Mouse (Mus musculus) liver, embryonic 14.5 days (tissue): ENCODE results near the gene Tspan7. TPM values are rescaled to one million over a fixed set of nuclear protein-coding genes. Genes with fewer than 3 reads are reported as not detected.

Experiments used
- ATAC-seq: fragments of 200-750 bp; cut with Nextera tagmentation; 2 replicates; pipeline ENCODE4 v1.8.0; 2017; ENCODE audit warnings: moderate number of reproducible peaks, mild to moderate bottlenecking, moderate library complexity; ENCODE audit not compliant: insufficient read depth
- DNase-seq, 3 experiments: peaks; one replicate each; pipeline ENCODE4 v3.0.0-alpha.2; 2012 to 2013; ENCODE audit warnings: low read depth in 3 of 3, low spot score in 3 of 3
- H3K27ac ChIP-seq: fragments of 300-500 bp; sonication (generic); 2 replicates; pipeline ENCODE4 v1.5.1; 2014; ENCODE audit warnings: moderate library complexity, mild to moderate bottlenecking, control low read depth, inconsistent platforms
- H3K27me3 ChIP-seq: fragments of 300-500 bp; sonication (generic); 2 replicates; pipeline ENCODE4 v1.6.1; 2014; ENCODE audit warnings: mild to moderate bottlenecking, low read length, moderate library complexity; ENCODE audit not compliant: control insufficient read depth, insufficient read depth
- H3K36me3 ChIP-seq: fragments of 300-500 bp; sonication (generic); replicated peaks from 2 replicates; pipeline ENCODE4 v1.6.1; 2014; ENCODE audit warnings: low read depth; ENCODE audit not compliant: control insufficient read depth, insufficient read depth
- H3K4me1 ChIP-seq, 2 experiments: fragments of 200-500 bp in 1 of 2; fragments of 300-500 bp in 1 of 2; sonication (generic) in 1 of 2; replicated peaks; 2 replicates each; pipeline ENCODE4 v1.6.1; 2012 to 2014; ENCODE audit warnings: antibody characterized with exemption in 1 of 2, inconsistent platforms in 1 of 2, low read length in 1 of 2; ENCODE audit not compliant: control insufficient read depth in 2 of 2, insufficient read depth in 2 of 2
- H3K4me2 ChIP-seq: fragments of 300-500 bp; sonication (generic); 2 replicates; pipeline ENCODE4 v1.6.1; 2014; ENCODE audit warnings: low read depth, mild to moderate bottlenecking, control low read depth, moderate library complexity
- H3K4me3 ChIP-seq, 2 experiments: fragments of 200-500 bp in 1 of 2; fragments of 300-500 bp in 1 of 2; sonication (generic) in 1 of 2; 2 replicates each; pipeline ENCODE4 v1.5.1; 2012 to 2014; ENCODE audit warnings: low read depth in 2 of 2, low read length in 2 of 2, mild to moderate bottlenecking in 2 of 2, control low read depth in 1 of 2, inconsistent platforms in 1 of 2, moderate library complexity in 1 of 2; ENCODE audit not compliant: insufficient read depth in 1 of 2
- H3K9ac ChIP-seq: fragments of 300-500 bp; sonication (generic); replicated peaks from 2 replicates; pipeline ENCODE4 v1.6.1; 2014; ENCODE audit warnings: mild to moderate bottlenecking, control low read depth, moderate library complexity
- H3K9me3 ChIP-seq: fragments of 300-500 bp; sonication (generic); 2 replicates; pipeline ENCODE4 v1.6.1; 2016; ENCODE audit warnings: low read length, mixed read lengths; ENCODE audit not compliant: control insufficient read depth
- CTCF ChIP-seq: IDR thresholded peaks from 2 replicates; pipeline ENCODE4 v1.5.1; 2016; ENCODE audit warnings: antibody characterized with exemption, low read depth, control low read depth
- EP300 ChIP-seq: IDR thresholded peaks from 2 replicates; pipeline ENCODE4 v1.6.1; 2016; ENCODE audit warnings: antibody characterized with exemption, low read depth
- WGBS: fragments of 180-500 bp; shearing (Covaris S2); extraction: QIAGEN DNeasy Blood & Tissue Kit; methylation state at CpG from one replicate; pipeline ENCODE4 v1.1.7; 2014; ENCODE audit not compliant: insufficient replicate concordance; 5-methylcytosine and 5-hydroxymethylcytosine counted together
- polyA plus RNA-seq, 2 experiments: library from polyadenylated mRNA; depleted of rRNA in 1 of 2; stranded (reverse) in 1 of 2; unstranded in 1 of 2; fragments of >200 nt; fragmentation: Nextera tagmentation in 1 of 2; extraction: Ambion mirVana in 1 of 2; gene quantifications; 2 replicates each; pipeline versions ENCODE4 v1.2.1 to v1.2.3; 2012 to 2014

Gene Tspan7
- polyA plus RNA-seq, 2 experiments, result 24.7 to 36.9 TPM

DNA sequence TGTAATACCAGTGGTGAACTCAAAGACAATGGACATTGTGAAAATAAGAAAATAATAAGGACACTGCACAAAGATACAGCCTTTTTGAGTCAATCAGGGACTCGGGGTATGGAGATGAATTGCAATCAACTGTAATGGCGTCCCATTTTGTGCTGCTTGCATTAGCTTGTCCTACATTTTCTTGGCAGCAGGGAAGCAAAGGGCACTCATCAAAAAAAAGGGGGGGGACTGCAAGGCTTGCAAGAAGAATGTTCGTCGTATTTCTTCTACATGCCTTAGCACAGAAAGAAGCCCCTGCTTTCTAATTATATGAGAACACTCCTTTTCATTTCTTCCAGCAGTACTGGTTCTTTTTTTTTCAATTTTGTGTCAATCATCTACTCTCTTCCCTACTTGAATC, 32.8 kb downstream of the Tspan7 start:
- no peaks in the 10 kb centered on the region for H3K4me1 ChIP-seq
- H3K27me3 ChIP-seq, result no peaks in the 10 kb centered on the region
- H3K9me3 ChIP-seq, result no peaks in the 10 kb centered on the region
- H3K4me2 ChIP-seq, result no peak overlapping the region
- DNase-seq (no peak), ATAC-seq (no peak)
- no peak overlapping the region for H3K27ac ChIP-seq
- no peaks in the 10 kb centered on the region for H3K36me3 ChIP-seq
- H3K9ac ChIP-seq, result no peak overlapping the region
- no peak overlapping the region for H3K4me3 ChIP-seq
- WGBS, result 81% methylated on average over 4 of the region's 4 CpGs
- no peak for TF ChIP-seq EP300
- no peak for TF ChIP-seq CTCF

DNA sequence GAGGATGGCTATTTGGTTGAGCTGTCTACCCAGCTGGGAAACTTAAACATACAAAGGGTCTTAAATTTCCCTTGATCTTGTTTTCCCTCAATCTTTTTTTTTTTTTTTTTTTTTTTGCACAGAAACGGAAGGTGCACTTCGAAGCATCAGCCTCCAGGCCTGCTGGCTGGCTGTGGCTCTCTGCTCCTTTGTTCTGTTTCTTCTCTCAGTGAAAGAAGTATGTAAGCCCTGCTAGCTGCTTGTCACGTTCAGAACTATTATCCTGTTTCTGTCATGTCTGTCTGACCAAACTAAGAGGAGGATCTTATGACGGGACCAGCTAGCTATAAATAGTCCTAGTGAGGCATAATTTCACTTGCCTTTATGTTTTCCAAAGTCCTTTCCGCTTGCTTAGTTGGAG, 33.6 kb downstream of the Tspan7 start:
- TF ChIP-seq CTCF (no peak), EP300 (no peak)
- 42% methylated on average over 5 of the region's 5 CpGs for WGBS
- no peaks in the 10 kb centered on the region for H3K9me3 ChIP-seq
- H3K27ac ChIP-seq, result no peak overlapping the region
- H3K4me3 ChIP-seq, result no peak overlapping the region
- H3K4me1 ChIP-seq, result no peaks in the 10 kb centered on the region
- no peaks in the 10 kb centered on the region for H3K27me3 ChIP-seq
- ATAC-seq (no peak), DNase-seq (no peak)
- no peak overlapping the region for H3K9ac ChIP-seq
- H3K4me2 ChIP-seq, result no peak overlapping the region
- H3K36me3 ChIP-seq, result no peaks in the 10 kb centered on the region

DNA sequence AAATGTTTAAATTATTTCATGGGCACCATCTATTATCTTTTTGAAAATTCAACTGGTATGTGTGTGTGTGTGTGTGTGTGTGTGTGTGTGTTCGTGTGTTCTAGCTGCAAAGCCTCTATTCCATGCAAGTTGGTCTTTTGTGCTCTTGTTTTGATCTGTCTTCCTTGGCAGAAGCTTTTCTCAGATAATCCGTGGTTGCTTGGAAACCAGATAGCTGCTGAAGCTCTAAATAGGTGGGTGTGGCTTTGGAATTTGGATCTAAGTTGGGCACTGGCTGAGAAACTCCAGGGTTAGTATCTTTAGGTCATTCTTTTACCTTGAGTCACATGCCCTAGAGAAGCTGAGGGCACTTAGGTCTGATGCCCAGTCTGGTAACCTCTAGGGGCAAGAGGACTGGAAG, 50.5 kb downstream of the Tspan7 start:
- Histone ChIP-seq H3K27me3 (no peaks in the 10 kb centered on the region), H3K27ac (no peak overlapping the region), H3K4me1 (no peaks in the 10 kb centered on the region), H3K9me3 (no peaks in the 10 kb centered on the region), H3K4me3 (no peak overlapping the region), H3K9ac (no peak overlapping the region), H3K4me2 (no peak overlapping the region), H3K36me3 (no peaks in the 10 kb centered on the region)
- no peak for DNase-seq
- WGBS, result 10% methylated on average over 2 of the region's 2 CpGs
- ATAC-seq, result no peak
- TF ChIP-seq EP300 (no peak), CTCF (no peak)

DNA sequence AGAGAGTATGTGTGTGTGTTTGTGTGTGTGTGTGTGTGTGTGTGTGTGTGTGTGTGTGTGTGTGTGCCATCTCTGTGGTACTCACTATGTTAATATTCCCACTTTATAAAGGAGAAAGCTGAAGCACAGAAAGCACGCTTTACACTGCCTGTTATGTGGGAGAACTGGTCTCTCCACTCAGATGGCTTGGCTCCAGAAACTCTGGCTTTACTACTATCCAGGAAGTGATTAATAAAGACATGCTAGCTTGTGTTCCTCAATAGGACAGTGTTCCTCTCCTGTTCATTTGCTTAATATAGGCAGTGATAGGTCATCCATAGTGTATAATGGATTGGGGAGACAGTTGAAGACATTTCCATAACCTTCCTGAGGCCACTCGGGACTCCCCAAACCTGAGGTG, 54.1 kb downstream of the Tspan7 start:
- Histone ChIP-seq H3K27ac (no peak overlapping the region), H3K4me3 (no peak overlapping the region), H3K4me2 (no peak overlapping the region), H3K36me3 (no peaks in the 10 kb centered on the region), H3K9me3 (no peaks in the 10 kb centered on the region), H3K27me3 (no peaks in the 10 kb centered on the region), H3K4me1 (no peaks in the 10 kb centered on the region; a peak in 1 of 4 replicates), H3K9ac (no peak overlapping the region)
- 55% methylated on average over 2 of the region's 2 CpGs for WGBS
- DNase-seq (no peak), ATAC-seq (no peak)
- TF ChIP-seq EP300 (no peak), CTCF (no peak)

DNA sequence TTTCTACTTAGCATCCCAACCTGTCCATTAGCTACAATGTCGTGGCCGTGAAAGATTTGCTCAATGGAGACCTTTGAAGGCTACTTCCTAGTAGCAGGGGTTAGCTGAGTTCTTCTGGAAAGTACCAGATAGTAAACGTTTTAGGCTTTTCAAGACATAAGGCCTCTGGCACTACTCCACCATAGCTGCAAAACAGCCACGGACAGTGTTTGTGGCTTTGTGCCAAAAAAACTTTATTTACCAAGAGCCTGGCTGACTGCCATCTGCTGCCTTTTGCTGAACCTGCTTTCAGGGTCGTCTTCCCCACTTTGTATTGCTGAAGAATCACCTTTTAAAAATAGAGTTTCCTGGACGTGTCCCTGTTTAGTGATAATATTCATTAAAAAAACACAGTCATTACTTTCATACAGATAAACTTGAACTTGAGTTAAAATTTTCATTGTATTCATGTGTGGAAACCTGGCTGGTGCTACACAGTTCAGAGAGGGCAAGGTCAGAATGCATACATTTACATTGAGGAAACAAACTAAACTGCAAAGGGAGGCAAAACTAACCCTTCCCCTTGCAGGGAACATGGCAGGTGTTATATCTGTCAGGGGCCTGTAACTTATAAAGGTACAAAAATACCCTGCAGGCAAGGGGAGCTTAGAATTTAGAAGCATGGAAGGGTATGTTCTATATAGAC, 54.7 kb downstream of the Tspan7 start:
- ATAC-seq, result no peak
- WGBS, result 44% methylated on average over 6 of the region's 6 CpGs
- Histone ChIP-seq H3K4me1 (no peaks in the 10 kb centered on the region; a peak in 1 of 4 replicates), H3K36me3 (no peaks in the 10 kb centered on the region), H3K4me3 (no peak overlapping the region), H3K4me2 (no peak overlapping the region), H3K9ac (no peak overlapping the region), H3K9me3 (no peaks in the 10 kb centered on the region), H3K27me3 (no peaks in the 10 kb centered on the region), H3K27ac (no peak overlapping the region)
- DNase-seq, result no peak
- TF ChIP-seq CTCF (no peak), EP300 (no peak)
